Mouse (Mus musculus) midbrain, embryonic 14.5 days (tissue): ENCODE results near the gene Timd4. TPM values are rescaled to one million over a fixed set of nuclear protein-coding genes. Genes with fewer than 3 reads are reported as not detected.
A peak's percentile ranks its signal among the peaks of the same experiment; 100 is the strongest.

Experiments
- ATAC-seq: fragments of 200-750 bp; cut with Nextera tagmentation; 2 replicates; pipeline ENCODE4 v1.8.0; 2017; ENCODE audit warnings: moderate number of reproducible peaks, moderate library complexity; ENCODE audit not compliant: low FRiP score, low TSS enrichment
- DNase-seq: peaks from one replicate; pipeline ENCODE4 v3.0.0-alpha.2; 2015
- H3K27ac ChIP-seq: fragments of 300-500 bp; sonication (generic); replicated peaks from 2 replicates; pipeline ENCODE4 v1.5.1; 2014; ENCODE audit warnings: mild to moderate bottlenecking, low read depth, low read length, moderate library complexity
- H3K27me3 ChIP-seq: fragments of 300-500 bp; sonication (generic); 2 replicates; pipeline ENCODE4 v1.6.1; 2014; ENCODE audit warnings: low read length, control low read depth, mixed read lengths; ENCODE audit not compliant: control insufficient read depth, insufficient read depth
- H3K36me3 ChIP-seq: fragments of 300-500 bp; sonication (generic); 2 replicates; pipeline ENCODE4 v1.6.1; 2014; ENCODE audit warnings: low read length, control low read depth; ENCODE audit not compliant: control insufficient read depth, insufficient read depth
- H3K4me1 ChIP-seq: fragments of 300-500 bp; sonication (generic); 2 replicates; pipeline ENCODE4 v1.6.1; 2014; ENCODE audit warnings: mild to moderate bottlenecking, antibody characterized with exemption, low read length, control low read depth; ENCODE audit not compliant: control insufficient read depth, insufficient read depth
- H3K4me2 ChIP-seq: fragments of 300-500 bp; sonication (generic); 2 replicates; pipeline ENCODE4 v1.6.1; 2014; ENCODE audit warnings: mild to moderate bottlenecking, low read length, moderate library complexity
- H3K4me3 ChIP-seq: fragments of 300-500 bp; sonication (generic); replicated peaks from 2 replicates; pipeline ENCODE4 v1.5.1; 2014; ENCODE audit warnings: low read depth, low read length
- H3K9ac ChIP-seq: fragments of 300-500 bp; sonication (generic); replicated peaks from 2 replicates; pipeline ENCODE4 v1.6.1; 2014; ENCODE audit warnings: mild to moderate bottlenecking, low read length, moderate library complexity
- H3K9me3 ChIP-seq: fragments of 300-500 bp; sonication (generic); 2 replicates; pipeline ENCODE4 v1.6.1; 2016; ENCODE audit warnings: low read length, control low read depth, mixed read lengths; ENCODE audit not compliant: control insufficient read depth
- WGBS: fragments of 180-500 bp; shearing (Covaris S2); extraction: QIAGEN DNeasy Blood & Tissue Kit; methylation state at CpG from one replicate; pipeline ENCODE4 v1.1.7; 2014; 5-methylcytosine and 5-hydroxymethylcytosine counted together
- polyA plus RNA-seq: library from polyadenylated mRNA; unstranded; fragments of >200 nt; fragmentation: Nextera tagmentation; extraction: Ambion mirVana; gene quantifications from 2 replicates; pipeline ENCODE4 v1.2.1, GENCODE M21; 2014

The Timd4 gene
- polyA plus RNA-seq, 1 experiment from 2014 or later: 0.13 TPM

DNA sequence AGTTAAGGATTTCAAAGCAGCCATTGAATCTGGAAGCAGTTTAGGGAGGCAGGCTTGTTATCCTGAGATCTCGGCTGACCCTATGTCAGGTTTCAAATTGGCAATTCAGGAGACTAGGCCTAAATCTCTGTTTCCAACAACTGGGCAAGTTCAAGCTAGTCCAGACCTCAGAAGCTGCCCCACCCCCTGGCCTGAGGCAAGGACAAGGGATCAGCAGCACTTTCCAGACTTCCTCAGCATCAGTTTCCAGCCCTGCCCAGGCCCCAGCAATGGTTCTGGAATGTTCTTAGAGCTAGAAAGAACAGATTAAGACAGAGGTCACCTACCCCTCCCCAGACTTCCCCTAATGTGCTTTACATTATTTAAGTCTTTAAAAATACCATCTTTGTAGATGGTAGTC is 36.1 kb downstream of the Timd4 start:
- no peaks in the 10 kb centered on the region for H3K36me3 ChIP-seq
- no peaks in the 10 kb centered on the region; the same call in 1 of the 2 replicates for H3K4me1 ChIP-seq
- no peaks in the 10 kb centered on the region for H3K9me3 ChIP-seq
- no peak overlapping the region for H3K9ac ChIP-seq
- DNase-seq: no peak
- ATAC-seq: no peak
- no peak overlapping the region for H3K4me3 ChIP-seq
- no peak overlapping the region for H3K27ac ChIP-seq
- 76% methylated on average over 1 of the region's 1 CpGs for WGBS
- no peak overlapping the region for H3K4me2 ChIP-seq
- H3K27me3 ChIP-seq: no peaks in the 10 kb centered on the region

DNA sequence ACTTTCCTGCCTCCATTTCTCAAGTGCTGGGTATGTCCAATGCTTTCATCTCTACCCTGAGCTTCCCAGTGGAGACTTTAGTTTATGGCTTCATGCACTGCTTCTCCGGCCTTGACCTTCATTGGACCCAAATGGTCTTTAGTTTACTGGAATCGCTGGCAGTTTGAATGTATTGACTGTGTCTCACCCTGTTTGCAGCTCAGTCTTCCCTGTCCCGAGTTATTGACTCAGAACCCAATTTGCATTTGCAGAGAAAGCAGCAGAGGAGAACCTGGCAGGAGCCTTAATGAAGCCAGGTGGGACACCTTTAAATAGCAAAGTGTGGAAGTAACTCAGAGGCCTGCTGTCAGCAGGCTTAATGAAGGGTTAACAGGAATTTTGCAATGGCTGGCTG is 37.2 kb downstream of the Timd4 start:
- H3K36me3 ChIP-seq: no peaks in the 10 kb centered on the region
- WGBS: 55% methylated on average over 3 of the region's 3 CpGs
- H3K9ac ChIP-seq: no peak overlapping the region
- no peak overlapping the region for H3K4me2 ChIP-seq
- no peak overlapping the region for H3K4me3 ChIP-seq
- H3K9me3 ChIP-seq: no peaks in the 10 kb centered on the region
- ATAC-seq (no peak), DNase-seq (no peak)
- H3K4me1 ChIP-seq: no peaks in the 10 kb centered on the region; the same call in 1 of the 2 replicates
- no peaks in the 10 kb centered on the region for H3K27me3 ChIP-seq
- H3K27ac ChIP-seq: no peak overlapping the region

DNA sequence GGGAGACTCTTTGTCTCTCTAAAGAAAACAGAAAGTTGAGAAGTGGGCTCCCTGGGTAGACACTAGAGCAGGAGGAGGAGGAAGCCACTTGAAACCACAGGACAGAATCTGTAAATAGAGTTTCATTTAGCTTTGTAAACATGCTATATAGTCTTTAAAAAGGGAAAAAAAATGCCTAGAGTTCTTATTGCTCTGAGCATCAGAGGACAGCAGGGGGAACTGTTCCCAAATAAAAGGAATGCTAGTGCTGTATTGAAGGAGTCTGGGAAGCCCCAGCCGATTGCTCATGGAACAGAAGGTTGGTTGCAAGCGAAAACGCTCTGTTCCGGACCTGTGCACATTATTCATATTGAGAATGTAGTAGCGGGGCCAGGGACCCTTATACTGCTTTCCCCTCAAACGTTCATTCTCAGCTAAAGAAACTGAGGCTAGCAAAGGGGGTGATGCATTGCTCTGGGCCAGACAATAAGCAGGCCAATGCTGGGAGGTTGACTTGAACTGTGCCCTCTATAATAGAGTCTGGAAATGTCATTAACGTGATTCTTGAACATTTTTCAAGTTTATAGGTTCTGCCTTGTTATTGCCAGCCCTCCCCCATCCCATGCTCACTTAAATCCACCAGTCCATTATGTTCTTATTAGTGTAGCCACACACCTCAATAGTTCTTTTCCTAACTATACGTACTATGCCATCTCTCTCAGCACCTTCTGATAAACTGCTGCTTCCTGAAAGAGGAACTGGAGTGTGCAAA is 37.8 kb downstream of the Timd4 start:
- peak; percentile 78 for DNase-seq

DNA sequence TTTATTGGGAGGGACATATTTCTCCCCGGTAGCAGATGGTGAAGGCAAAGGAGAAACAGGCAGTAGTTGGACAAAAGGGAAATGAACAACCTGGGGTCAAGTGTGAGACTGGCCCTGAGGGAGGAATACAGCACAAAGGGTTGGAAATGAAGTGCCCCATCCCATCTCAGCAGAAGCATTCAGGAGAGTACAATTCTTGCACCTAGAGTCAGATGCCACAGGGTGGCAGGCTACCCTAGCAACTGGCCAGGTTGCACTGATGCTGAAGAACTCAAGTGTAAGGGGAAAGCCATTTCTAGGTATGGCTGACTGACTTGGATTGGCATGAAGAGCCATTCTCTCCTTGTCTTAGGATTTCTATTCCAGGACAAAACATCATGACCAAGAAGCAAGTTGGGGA is 54.2 kb downstream of the Timd4 start:
- H3K4me2 ChIP-seq: no peak overlapping the region
- 94% methylated on average over 1 of the region's 1 CpGs for WGBS
- no peak overlapping the region for H3K9ac ChIP-seq
- no peaks in the 10 kb centered on the region for H3K36me3 ChIP-seq
- H3K27me3 ChIP-seq: no peaks in the 10 kb centered on the region
- DNase-seq: peak; percentile 72
- ATAC-seq: no peak
- no peak overlapping the region for H3K4me3 ChIP-seq
- no peak overlapping the region for H3K27ac ChIP-seq
- H3K9me3 ChIP-seq: no peaks in the 10 kb centered on the region
- H3K4me1 ChIP-seq: no peaks in the 10 kb centered on the region

More for the DNA sequence above, 37.8 kb downstream of the Timd4 start:
- Histone ChIP-seq H3K4me3 (no peak overlapping the region), H3K9me3 (no peaks in the 10 kb centered on the region), H3K9ac (no peak overlapping the region), H3K4me1 (no peaks in the 10 kb centered on the region; the same call in 1 of the 2 replicates), H3K27ac (no peak overlapping the region), H3K36me3 (no peaks in the 10 kb centered on the region), H3K4me2 (no peak overlapping the region), H3K27me3 (no peaks in the 10 kb centered on the region)
- no peak for ATAC-seq
- 40% methylated on average over 8 of the region's 8 CpGs for WGBS

DNA sequence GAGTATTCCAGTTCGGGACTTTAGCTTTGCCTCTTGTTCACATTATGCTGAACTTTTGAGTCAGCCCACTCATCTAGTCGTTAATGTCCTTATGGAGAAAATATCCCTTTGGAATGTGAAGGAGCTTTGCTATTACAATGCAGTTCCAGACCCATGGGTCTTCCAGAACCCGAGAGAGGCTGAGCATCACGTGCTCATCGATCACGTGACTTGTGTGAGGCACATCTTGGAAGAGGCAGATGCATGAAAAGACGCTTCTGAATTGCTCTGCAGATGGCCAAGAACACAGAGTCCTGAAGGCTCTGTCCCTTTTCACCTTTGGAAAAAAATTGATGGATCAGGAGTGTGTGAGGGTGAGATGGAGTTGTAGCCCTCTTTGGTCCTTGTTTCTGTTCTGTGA is 58.0 kb downstream of the Timd4 start:
- Histone ChIP-seq H3K27ac (no peak overlapping the region), H3K36me3 (no peaks in the 10 kb centered on the region), H3K9me3 (no peaks in the 10 kb centered on the region), H3K4me3 (no peak overlapping the region), H3K27me3 (no peaks in the 10 kb centered on the region), H3K9ac (no peak overlapping the region), H3K4me1 (no peaks in the 10 kb centered on the region), H3K4me2 (no peak overlapping the region)
- ATAC-seq (no peak), DNase-seq (no peak)
- 81% methylated on average over 7 of the region's 7 CpGs for WGBS

DNA sequence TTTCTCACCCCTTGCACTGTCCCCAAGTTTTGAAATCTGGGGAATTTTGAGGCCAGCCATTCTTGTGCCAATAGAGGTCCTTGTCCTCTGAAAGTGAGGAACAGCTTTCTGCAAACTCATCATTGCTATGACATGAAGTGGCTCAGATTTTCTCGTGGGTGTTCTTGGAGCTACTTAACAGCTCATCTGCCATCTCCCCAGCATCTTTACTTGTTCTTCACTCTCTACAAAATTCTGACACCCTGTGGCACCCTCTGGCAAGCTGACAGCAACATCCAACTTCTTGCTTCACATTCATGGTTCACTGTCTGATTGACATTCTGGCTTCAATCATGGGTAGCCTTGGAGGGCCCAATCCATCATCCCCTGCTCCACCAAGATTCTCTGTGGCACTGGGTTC is 65.2 kb downstream of the Timd4 start:
- ATAC-seq (no peak), DNase-seq (no peak)
- Histone ChIP-seq H3K4me1 (no peaks in the 10 kb centered on the region), H3K9me3 (no peaks in the 10 kb centered on the region), H3K4me3 (no peak overlapping the region), H3K4me2 (no peak overlapping the region), H3K36me3 (no peaks in the 10 kb centered on the region), H3K27ac (no peak overlapping the region), H3K9ac (no peak overlapping the region), H3K27me3 (no peaks in the 10 kb centered on the region)
- 92% methylated on average over 1 of the region's 1 CpGs for WGBS

DNA sequence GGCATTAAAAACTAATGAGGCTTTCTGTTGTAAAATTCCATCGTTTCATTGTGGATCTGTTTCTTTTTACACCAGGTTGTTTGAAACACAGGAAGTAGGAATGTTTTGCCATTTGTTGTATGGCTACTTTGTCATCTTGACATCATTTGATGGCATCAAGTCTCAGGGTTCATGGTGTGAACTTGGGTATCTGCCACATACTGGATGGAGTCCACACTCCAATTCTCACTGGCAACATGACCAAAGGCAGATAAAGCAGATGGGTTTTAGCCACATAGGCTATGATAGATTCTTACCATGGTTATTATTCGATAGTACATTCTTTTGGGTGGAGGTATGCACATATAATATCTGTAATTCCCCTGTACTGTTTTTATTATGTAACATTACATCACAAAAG is 71.9 kb downstream of the Timd4 start:
- no peak overlapping the region for H3K4me3 ChIP-seq
- DNase-seq (no peak), ATAC-seq (no peak)
- no peak overlapping the region for H3K27ac ChIP-seq
- H3K4me2 ChIP-seq: no peak overlapping the region
- no peaks in the 10 kb centered on the region for H3K4me1 ChIP-seq
- WGBS: 87% methylated on average over 2 of the region's 2 CpGs
- no peaks in the 10 kb centered on the region for H3K9me3 ChIP-seq
- no peak overlapping the region for H3K9ac ChIP-seq
- no peaks in the 10 kb centered on the region for H3K36me3 ChIP-seq
- no peaks in the 10 kb centered on the region for H3K27me3 ChIP-seq

DNA sequence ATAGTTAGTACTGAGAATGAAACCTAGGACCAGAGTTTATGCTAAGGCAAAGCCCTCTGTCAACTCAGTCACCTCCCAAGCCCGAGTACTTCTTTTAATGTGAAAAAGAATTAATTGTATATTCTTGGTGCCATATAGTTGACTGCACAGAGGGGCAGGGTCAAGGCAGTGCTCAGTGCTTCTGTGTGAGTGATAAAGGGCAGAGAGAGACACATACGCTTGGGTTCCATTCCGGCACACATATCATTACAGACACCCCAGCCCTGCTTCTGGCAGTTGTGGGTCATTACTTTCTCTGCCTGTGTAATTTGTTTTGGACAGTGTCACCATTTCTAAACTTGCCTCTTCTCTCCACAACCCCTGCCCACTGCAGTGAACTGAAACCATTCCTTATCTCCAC is 78.5 kb downstream of the Timd4 start:
- H3K36me3 ChIP-seq: no peaks in the 10 kb centered on the region
- H3K27ac ChIP-seq: no peak overlapping the region
- H3K9ac ChIP-seq: no peak overlapping the region
- H3K9me3 ChIP-seq: no peaks in the 10 kb centered on the region
- no peak overlapping the region for H3K4me3 ChIP-seq
- H3K27me3 ChIP-seq: no peaks in the 10 kb centered on the region
- no peaks in the 10 kb centered on the region for H3K4me1 ChIP-seq
- no peak overlapping the region for H3K4me2 ChIP-seq
- ATAC-seq: no peak
- 88% methylated on average over 3 of the region's 3 CpGs for WGBS
- no peak for DNase-seq
